Mouse (Mus musculus) lung, embryonic 15.5 days (tissue): Measurements from ENCODE around the gene Cdc6. TPM values are rescaled to one million over a fixed set of nuclear protein-coding genes. Genes with fewer than 3 reads are reported as not detected.
A peak's percentile ranks its signal among the peaks of the same experiment; 100 is the strongest.

ENCODE experiments used
- ATAC-seq: fragments of 200-750 bp; cut with Nextera tagmentation; 2 replicates; pipeline ENCODE4 v1.8.0; 2017; ENCODE audit warnings: moderate number of reproducible peaks, borderline replicate concordance; ENCODE audit not compliant: low FRiP score, low TSS enrichment; ENCODE audit errors: extremely low read depth
- H3K27ac ChIP-seq: fragments of 300-500 bp; sonication (generic); 2 replicates; pipeline ENCODE4 v1.5.1; 2015; ENCODE audit warnings: moderate library complexity, mild to moderate bottlenecking, inconsistent platforms
- H3K27me3 ChIP-seq: fragments of 300-500 bp; sonication (generic); 2 replicates; pipeline ENCODE4 v1.6.1; 2015; ENCODE audit warnings: inconsistent platforms
- H3K36me3 ChIP-seq: fragments of 300-500 bp; sonication (generic); 2 replicates; pipeline ENCODE4 v1.6.1; 2015; ENCODE audit warnings: inconsistent platforms
- H3K4me1 ChIP-seq: fragments of 300-500 bp; sonication (generic); 2 replicates; pipeline ENCODE4 v1.6.1; 2015; ENCODE audit warnings: inconsistent platforms
- H3K4me2 ChIP-seq: fragments of 300-500 bp; sonication (generic); 2 replicates; pipeline ENCODE4 v1.6.1; 2015; ENCODE audit warnings: inconsistent platforms, mild to moderate bottlenecking, moderate library complexity
- H3K4me3 ChIP-seq: fragments of 300-500 bp; sonication (generic); 2 replicates; pipeline ENCODE4 v1.5.1; 2015; ENCODE audit warnings: mild to moderate bottlenecking, inconsistent platforms
- H3K9ac ChIP-seq: fragments of 300-500 bp; sonication (generic); 2 replicates; pipeline ENCODE4 v1.6.1; 2015; ENCODE audit warnings: inconsistent platforms
- H3K9me3 ChIP-seq: fragments of 300-500 bp; sonication (generic); 2 replicates; pipeline ENCODE4 v1.6.1; 2016; ENCODE audit warnings: inconsistent platforms
- whole genome bisulfite sequencing: fragments of 180-500 bp; shearing (Covaris S2); methylation state at CpG from one replicate; pipeline ENCODE4 v1.1.7; 2015; 5-methylcytosine and 5-hydroxymethylcytosine counted together
- polyA plus RNA-seq: library from polyadenylated mRNA; unstranded; fragments of >200 nt; fragmentation: Nextera tagmentation; extraction: Ambion mirVana; gene quantifications from 2 replicates; pipeline ENCODE4 v1.2.1, GENCODE M21; 2015

Cdc6 gene
- polyA plus RNA-seq = 41.3 and 42.5 TPM in 2 replicates

- H3K9ac ChIP-seq = peak within 1 kb of the TSS; percentile 54
- peak within 1 kb of the TSS; percentile 90 for H3K4me2 ChIP-seq
- no peaks in the 10 kb centered on the region for H3K9me3 ChIP-seq
- under 1% methylated on average over 49 of the region's 49 CpGs for WGBS
- peak; percentile 96 for ATAC-seq
- H3K36me3 ChIP-seq = peaks cover 21% of the 10 kb centered on the region
- no peaks in the 10 kb centered on the region for H3K27me3 ChIP-seq
- H3K4me1 ChIP-seq = peaks cover 62% of the 10 kb centered on the region
- H3K27ac ChIP-seq = peak within 1 kb of the TSS; percentile 85
- H3K4me3 ChIP-seq = peak within 1 kb of the TSS; percentile 57
These were observed at the start of gene Cdc6 for GRCm38 (mm10) chr11:98907437-98908173. Cdc6 (plus strand) TSS chr11:98907801.

GRCm38 (mm10) chr11:98858759-98859731 lies 48.6 kb upstream of the Cdc6 start:
- 29% methylated on average over 14 of the region's 14 CpGs for WGBS
- Histone ChIP-seq H3K4me1 (peaks cover 4% of the 10 kb centered on the region), H3K9me3 (no peaks in the 10 kb centered on the region), H3K4me2 (no peak overlapping the region), H3K36me3 (no peaks in the 10 kb centered on the region), H3K27ac (no peak overlapping the region), H3K9ac (no peak overlapping the region), H3K27me3 (no peaks in the 10 kb centered on the region), H3K4me3 (no peak overlapping the region)
- no peak for ATAC-seq

GRCm38 (mm10) chr11:98863028-98863750 lies 44.4 kb upstream of the Cdc6 start, which contains the start of gene Wipf2:
Wipf2 (plus strand) TSS chr11:98863638.
- Histone ChIP-seq H3K9me3 (no peaks in the 10 kb centered on the region), H3K4me1 (peaks cover 12% of the 10 kb centered on the region), H3K27ac (peak within 1 kb of the TSS; percentile 93), H3K4me2 (peak within 1 kb of the TSS; percentile 73), H3K36me3 (peaks cover 12% of the 10 kb centered on the region), H3K27me3 (no peaks in the 10 kb centered on the region), H3K4me3 (peak within 1 kb of the TSS; percentile 80), H3K9ac (peak within 1 kb of the TSS; percentile 78)
- peak; percentile 93 for ATAC-seq
- WGBS = 7% methylated on average over 32 of the region's 41 CpGs

- H3K27ac ChIP-seq = peak overlapping the region; percentile 93
- H3K9ac ChIP-seq = peak overlapping the region; percentile 78
- H3K36me3 ChIP-seq = peaks cover 18% of the 10 kb centered on the region
- H3K27me3 ChIP-seq = no peaks in the 10 kb centered on the region
- peak overlapping the region; percentile 80 for H3K4me3 ChIP-seq
- WGBS = 1% methylated on average over 38 of the region's 39 CpGs
- H3K4me1 ChIP-seq = peaks cover 12% of the 10 kb centered on the region
- H3K4me2 ChIP-seq = peak overlapping the region; percentile 73
- ATAC-seq = peak; percentile 75
- no peaks in the 10 kb centered on the region for H3K9me3 ChIP-seq
These were observed 43.7 kb upstream of the Cdc6 start for GRCm38 (mm10) chr11:98863751-98864429.

- no peak for ATAC-seq
- Histone ChIP-seq H3K36me3 (peaks cover 28% of the 10 kb centered on the region), H3K4me3 (no peak overlapping the region), H3K27ac (no peak overlapping the region), H3K27me3 (no peaks in the 10 kb centered on the region), H3K4me1 (peaks cover 12% of the 10 kb centered on the region), H3K9me3 (no peaks in the 10 kb centered on the region), H3K4me2 (no peak overlapping the region), H3K9ac (no peak overlapping the region)
- WGBS = 90% methylated on average over 12 of the region's 12 CpGs
These were observed 40.3 kb upstream of the Cdc6 start for GRCm38 (mm10) chr11:98867293-98867692.

- H3K4me1 ChIP-seq = no peaks in the 10 kb centered on the region; the same call in 1 of the 2 replicates
These were observed 37.7 kb upstream of the Cdc6 start for GRCm38 (mm10) chr11:98869906-98870305.

GRCm38 (mm10) chr11:98870791-98871190 lies 36.8 kb upstream of the Cdc6 start:
- WGBS = 76% methylated on average over 5 of the region's 5 CpGs
- Histone ChIP-seq H3K4me1 (no peaks in the 10 kb centered on the region), H3K27ac (no peak overlapping the region), H3K27me3 (no peaks in the 10 kb centered on the region), H3K36me3 (peaks cover 36% of the 10 kb centered on the region), H3K9ac (no peak overlapping the region), H3K9me3 (no peaks in the 10 kb centered on the region), H3K4me3 (no peak overlapping the region), H3K4me2 (no peak overlapping the region)
- ATAC-seq = no peak

More at GRCm38 (mm10) chr11:98869906-98870305, 37.7 kb upstream of the Cdc6 start:
- peaks cover 36% of the 10 kb centered on the region for H3K36me3 ChIP-seq
- no peak overlapping the region for H3K4me3 ChIP-seq
- H3K9me3 ChIP-seq = no peaks in the 10 kb centered on the region
- no peaks in the 10 kb centered on the region for H3K27me3 ChIP-seq
- H3K27ac ChIP-seq = no peak overlapping the region
- H3K4me2 ChIP-seq = no peak overlapping the region
- 87% methylated on average over 8 of the region's 8 CpGs for WGBS
- no peak; the same call in 1 of the 2 replicates for ATAC-seq
- no peak overlapping the region for H3K9ac ChIP-seq

- no peak overlapping the region for H3K9ac ChIP-seq
- no peaks in the 10 kb centered on the region for H3K9me3 ChIP-seq
- H3K4me3 ChIP-seq = no peak overlapping the region
- 68% methylated on average over 4 of the region's 4 CpGs for WGBS
- no peak for ATAC-seq
- no peak overlapping the region for H3K27ac ChIP-seq
- no peak overlapping the region for H3K4me2 ChIP-seq
- peaks cover 36% of the 10 kb centered on the region for H3K36me3 ChIP-seq
- no peaks in the 10 kb centered on the region for H3K4me1 ChIP-seq
- no peaks in the 10 kb centered on the region for H3K27me3 ChIP-seq
These were observed 36.2 kb upstream of the Cdc6 start for GRCm38 (mm10) chr11:98871416-98871815.

GRCm38 (mm10) chr11:98872040-98872439 lies 35.6 kb upstream of the Cdc6 start:
- no peaks in the 10 kb centered on the region for H3K27me3 ChIP-seq
- no peak overlapping the region for H3K4me3 ChIP-seq
- peaks cover 35% of the 10 kb centered on the region for H3K36me3 ChIP-seq
- ATAC-seq = no peak
- 70% methylated on average over 4 of the region's 4 CpGs for WGBS
- H3K27ac ChIP-seq = no peak overlapping the region
- no peaks in the 10 kb centered on the region for H3K4me1 ChIP-seq
- H3K4me2 ChIP-seq = no peak overlapping the region
- H3K9ac ChIP-seq = no peak overlapping the region
- no peaks in the 10 kb centered on the region for H3K9me3 ChIP-seq

GRCm38 (mm10) chr11:98873900-98874299 lies 33.7 kb upstream of the Cdc6 start:
- no peaks in the 10 kb centered on the region for H3K9me3 ChIP-seq
- H3K9ac ChIP-seq = no peak overlapping the region
- H3K27me3 ChIP-seq = no peaks in the 10 kb centered on the region
- 71% methylated on average over 9 of the region's 9 CpGs for WGBS
- ATAC-seq = peak; percentile 73
- H3K36me3 ChIP-seq = peaks cover 18% of the 10 kb centered on the region; the same call in 1 of the 2 replicates
- H3K4me3 ChIP-seq = no peak overlapping the region
- H3K4me2 ChIP-seq = no peak overlapping the region
- no peak overlapping the region for H3K27ac ChIP-seq
- H3K4me1 ChIP-seq = no peaks in the 10 kb centered on the region

- H3K9me3 ChIP-seq = no peaks in the 10 kb centered on the region
- peaks cover 8% of the 10 kb centered on the region; the same call in 1 of the 2 replicates for H3K36me3 ChIP-seq
- H3K27ac ChIP-seq = no peak overlapping the region
- no peak for ATAC-seq
- H3K27me3 ChIP-seq = no peaks in the 10 kb centered on the region
- 83% methylated on average over 9 of the region's 9 CpGs for WGBS
- no peaks in the 10 kb centered on the region for H3K4me1 ChIP-seq
- no peak overlapping the region for H3K4me2 ChIP-seq
- no peak overlapping the region for H3K9ac ChIP-seq
- no peak overlapping the region for H3K4me3 ChIP-seq
These were observed 30.6 kb upstream of the Cdc6 start for GRCm38 (mm10) chr11:98877001-98877400.
